Mouse (Mus musculus): ENCODE results near the gene Dyrk3.
A peak's percentile ranks its signal among the peaks of the same experiment; 100 is the strongest.

DNA sequence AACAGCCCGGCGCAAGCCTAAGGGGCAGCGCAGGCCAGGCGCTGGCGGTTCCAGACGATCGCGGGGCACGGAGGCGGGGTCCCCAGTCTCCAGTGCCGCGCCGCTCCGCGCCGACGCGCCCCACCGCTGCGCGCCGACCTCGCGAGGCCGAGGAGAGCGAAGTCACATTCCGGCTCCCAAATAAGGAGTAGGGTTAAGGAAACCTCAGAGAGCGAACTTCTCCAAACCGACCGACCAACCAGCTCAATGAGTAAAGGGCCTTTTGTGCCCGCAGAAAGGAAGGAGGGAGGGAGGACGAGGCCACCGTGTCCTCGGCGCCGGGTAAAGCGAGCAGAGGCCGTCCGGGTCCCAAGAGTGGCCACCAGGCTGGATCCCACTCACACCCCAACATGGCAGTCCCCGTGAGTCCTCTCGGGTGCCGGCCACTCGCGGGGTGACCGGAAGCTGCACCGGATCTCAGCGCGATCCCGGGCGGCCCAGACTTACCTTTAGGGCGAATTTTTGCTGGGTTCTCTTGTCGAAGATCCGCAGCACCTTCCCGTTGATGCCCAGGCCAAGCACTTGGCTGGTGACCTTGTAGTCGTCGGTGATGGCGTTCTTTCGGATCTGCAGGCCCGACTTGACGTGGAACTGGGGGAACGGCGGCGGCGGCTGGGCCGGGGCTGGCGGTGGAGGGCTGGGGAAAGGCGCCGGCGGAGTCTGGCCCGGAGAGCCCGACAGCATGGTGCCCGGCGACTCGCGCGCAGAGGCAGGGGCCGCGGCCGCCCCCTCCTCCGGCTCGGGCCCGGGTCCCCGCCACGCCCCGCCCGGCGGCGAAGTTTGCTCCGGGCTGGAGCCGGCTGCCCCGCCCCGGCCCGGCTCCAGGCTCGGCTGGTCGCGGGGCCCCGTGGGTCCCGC, 41.1 kb downstream of the Dyrk3 start:
- peak; percentile 57; the same call in 1 of the 2 replicates for TF ChIP-seq POLR2A (IDR thresholded peaks at IDR 0.05; ENCODE audit: borderline replicate concordance, control insufficient read depth, low read depth, low read length)
- TF ChIP-seq CTCF (IDR thresholded peaks at IDR 0.05; ENCODE audit: control insufficient read depth, insufficient read depth, low read length): no peak
